ENCODE assay signal across 8 mouse cellular contexts in the genomic region with DNA sequence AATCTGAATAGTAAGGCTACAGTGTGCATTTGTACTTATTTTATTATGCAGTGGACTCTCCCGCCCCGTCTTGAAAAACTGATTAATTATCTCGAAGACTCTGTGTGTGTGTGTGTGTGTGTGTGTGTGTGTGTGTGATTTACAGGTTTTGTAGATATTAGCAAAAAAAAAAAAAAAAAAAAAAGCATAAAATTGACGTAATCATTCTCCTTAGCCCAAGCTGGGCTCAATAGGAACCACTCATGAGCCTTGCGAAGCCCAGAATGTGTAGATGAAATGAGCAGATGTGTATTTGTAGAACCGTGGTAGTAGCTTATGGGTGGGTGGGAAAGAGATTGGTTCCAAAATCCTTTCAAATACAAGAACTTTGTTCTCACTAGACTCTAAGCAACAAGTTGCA. TPM values are rescaled to one million over a fixed set of nuclear protein-coding genes. Genes with fewer than 3 reads are reported as not detected.
DNase-seq lines count a peak whose midpoint lies in the region; ATAC-seq lines count a peak whose summit lies in the region.

No protein-coding gene starts in this region.

- peaks cover 7% of the 10 kb centered on the region; the same call in 1 of the 2 replicates for H3K36me3 ChIP-seq in kidney, embryonic 14.5 days (ENCODE audit: control insufficient read depth, insufficient read depth, low read length)
- 0 out of 2 replicates have a peak, but pooled peaks cover 3% of the 10 kb centered on the region for H3K36me3 ChIP-seq in hindbrain, embryonic 15.5 days
- no peaks in the 10 kb centered on the region for H3K36me3 ChIP-seq in midbrain, embryonic 15.5 days (replicated peaks)

- peak overlapping the region; percentile 80 for H3K4me3 ChIP-seq in kidney, embryonic 14.5 days (ENCODE audit: low read length)
- peak overlapping the region; percentile 98 for H3K4me3 ChIP-seq in brown adipose tissue, adult 24 weeks (ENCODE audit: insufficient read depth, low read depth, low read length)
- peak overlapping the region; percentile 68 for H3K4me3 ChIP-seq in hindbrain, embryonic 15.5 days
- peak overlapping the region; percentile 82 for H3K4me3 ChIP-seq in midbrain, embryonic 15.5 days

- H3K4me2 ChIP-seq in kidney, embryonic 14.5 days (replicated peaks; ENCODE audit: low read depth, low read length), result peak overlapping the region; percentile 80
- H3K4me2 ChIP-seq in hindbrain, embryonic 15.5 days, result peak overlapping the region; percentile 69
- peak overlapping the region; percentile 63 for H3K4me2 ChIP-seq in midbrain, embryonic 15.5 days

- no peaks in the 10 kb centered on the region for H3K9me3 ChIP-seq in kidney, embryonic 14.5 days (ENCODE audit: control insufficient read depth, low read length)
- no peaks in the 10 kb centered on the region for H3K9me3 ChIP-seq in hindbrain, embryonic 15.5 days
- no peaks in the 10 kb centered on the region for H3K9me3 ChIP-seq in midbrain, embryonic 15.5 days

- DNase-seq in kidney, postnatal 14 days, result no peak
- DNase-seq in spleen, postnatal 14 days (ENCODE audit: low spot score in 2 of 2), result no peak
- no peak for DNase-seq in retina, embryonic 14.5 days (ENCODE audit: low spot score)
- no peak for DNase-seq in urinary bladder, postnatal 10 days (ENCODE audit: low spot score)

- peak overlapping the region; percentile 85 for H3K9ac ChIP-seq in kidney, embryonic 14.5 days (ENCODE audit: low read depth, low read length)
- H3K9ac ChIP-seq in hindbrain, embryonic 15.5 days, result peak overlapping the region; percentile 71
- peak overlapping the region; percentile 80; the same call in 1 of the 2 replicates for H3K9ac ChIP-seq in midbrain, embryonic 15.5 days

- ATAC-seq in kidney, embryonic 14.5 days (ENCODE audit: low FRiP score, low TSS enrichment), result no peak
- ATAC-seq in hindbrain, embryonic 15.5 days (ENCODE audit: low FRiP score, low read depth), result no peak
- ATAC-seq in midbrain, embryonic 15.5 days (replicated peaks), result no peak

- H3K4me1 ChIP-seq in kidney, embryonic 14.5 days (ENCODE audit: control insufficient read depth, insufficient read depth, low read length), result peaks cover 13% of the 10 kb centered on the region
- peaks cover 4% of the 10 kb centered on the region; the same call in 1 of the 2 replicates for H3K4me1 ChIP-seq in brown adipose tissue, adult 24 weeks (ENCODE audit: control insufficient read depth, insufficient read depth, insufficient read length, low read length)
- peaks cover 15% of the 10 kb centered on the region for H3K4me1 ChIP-seq in hindbrain, embryonic 15.5 days (replicated peaks)
- H3K4me1 ChIP-seq in midbrain, embryonic 15.5 days, result peaks cover 14% of the 10 kb centered on the region

- H3K27me3 ChIP-seq in kidney, embryonic 14.5 days (ENCODE audit: control insufficient read depth, insufficient read depth, low read length), result no peaks in the 10 kb centered on the region
- H3K27me3 ChIP-seq in hindbrain, embryonic 15.5 days, result no peaks in the 10 kb centered on the region
- H3K27me3 ChIP-seq in midbrain, embryonic 15.5 days (replicated peaks), result no peaks in the 10 kb centered on the region

- WGBS in kidney, embryonic 14.5 days, result 67% methylated on average over 6 of the region's 6 CpGs
- 62% methylated on average over 6 of the region's 6 CpGs for WGBS in hindbrain, embryonic 15.5 days
- WGBS in midbrain, embryonic 15.5 days, result 66% methylated on average over 6 of the region's 6 CpGs

- H3K27ac ChIP-seq in kidney, embryonic 14.5 days (ENCODE audit: low read depth, low read length), result peak overlapping the region; percentile 85
- H3K27ac ChIP-seq in brown adipose tissue, adult 24 weeks (replicated peaks; ENCODE audit: low read depth, low read length), result peak overlapping the region; percentile 68; the same call in 1 of the 2 replicates
- peak overlapping the region; percentile 78; the same call in 1 of the 2 replicates for H3K27ac ChIP-seq in hindbrain, embryonic 15.5 days (replicated peaks)
- H3K27ac ChIP-seq in midbrain, embryonic 15.5 days, result peak overlapping the region; percentile 81

RNA-seq across cellular contexts. Expression of gene Blmh, which starts 20.2 kb away (rescaled TPM):
- 136 and 160 TPM in 2 replicates for polyA plus RNA-seq in kidney, embryonic 14.5 days (2014; fragmentation: Nextera tagmentation; extraction: Ambion mirVana)
- polyA plus RNA-seq in brown adipose tissue, adult 24 weeks (2012; ENCODE audit: insufficient read depth, insufficient read length, missing spikeins), result 23.5 and 32.1 TPM in 2 replicates
- polyA plus RNA-seq in hindbrain, embryonic 15.5 days (2015; fragmentation: Nextera tagmentation; extraction: Ambion mirVana), result 131 and 136 TPM in 2 replicates
- 151 and 155 TPM in 2 replicates for polyA plus RNA-seq in midbrain, embryonic 15.5 days (2015; fragmentation: Nextera tagmentation; extraction: Ambion mirVana)

RNA-seq across cellular contexts. Expression of gene Tmigd1, which starts 42.9 kb away (rescaled TPM):
- 0.74 and 0.89 TPM in 2 replicates for polyA plus RNA-seq in kidney, embryonic 14.5 days (2014; fragmentation: Nextera tagmentation; extraction: Ambion mirVana)
- 1.4 and 1.5 TPM in 2 replicates for polyA plus RNA-seq in brown adipose tissue, adult 24 weeks (2012; ENCODE audit: insufficient read depth, insufficient read length, missing spikeins)
- not detected in 2 replicates for polyA plus RNA-seq in hindbrain, embryonic 15.5 days (2015; fragmentation: Nextera tagmentation; extraction: Ambion mirVana)
- polyA plus RNA-seq in midbrain, embryonic 15.5 days (2015; fragmentation: Nextera tagmentation; extraction: Ambion mirVana), result not detected in 2 replicates

RNA-seq across cellular contexts. Expression of gene Slc6a4, which starts 53.6 kb away (rescaled TPM):
- polyA plus RNA-seq in kidney, embryonic 14.5 days (2014; fragmentation: Nextera tagmentation; extraction: Ambion mirVana), result 1.1 and 2.2 TPM in 2 replicates
- polyA plus RNA-seq in brown adipose tissue, adult 24 weeks (2012; ENCODE audit: insufficient read depth, insufficient read length, missing spikeins), result not detected in 2 replicates
- polyA plus RNA-seq in hindbrain, embryonic 15.5 days (2015; fragmentation: Nextera tagmentation; extraction: Ambion mirVana), result 8.5 and 9.3 TPM in 2 replicates
- polyA plus RNA-seq in midbrain, embryonic 15.5 days (2015; fragmentation: Nextera tagmentation; extraction: Ambion mirVana), result 5.7 TPM in 2 replicates
